Mouse (Mus musculus) bone marrow macrophage, adult 2 months (primary cell): ENCODE data around the gene Mia2.

Experiments
- CTCF ChIP-seq: IDR thresholded peaks from 2 replicates; pipeline ENCODE4 v1.5.1; 2012; ENCODE audit warnings: low read depth, mild to moderate bottlenecking, low read length, moderate library complexity
- POLR2A ChIP-seq: IDR thresholded peaks from 2 replicates; pipeline ENCODE4 v1.6.1; 2012; ENCODE audit warnings: mild to moderate bottlenecking, low read depth, low read length, borderline replicate concordance

GRCm38 (mm10) chr12:59104771-59105170 is 9.2 kb downstream of the Mia2 start:
- TF ChIP-seq CTCF (no peak), POLR2A (no peak)
